Mouse (Mus musculus) ovary, adult 2 months (tissue): ENCODE measurements around the gene Ccdc186. TPM values are rescaled to one million over a fixed set of nuclear protein-coding genes. Genes with fewer than 3 reads are reported as not detected.

Source experiments
- polyA plus RNA-seq: library from polyadenylated mRNA; depleted of rRNA; stranded (reverse); fragments of >200 nt; gene quantifications from 2 replicates; pipeline ENCODE4 v1.2.3, GENCODE M21; 2012; rRNA removed

The Ccdc186 gene
- 2.5 and 2.6 TPM in 2 replicates for polyA plus RNA-seq

DNA sequence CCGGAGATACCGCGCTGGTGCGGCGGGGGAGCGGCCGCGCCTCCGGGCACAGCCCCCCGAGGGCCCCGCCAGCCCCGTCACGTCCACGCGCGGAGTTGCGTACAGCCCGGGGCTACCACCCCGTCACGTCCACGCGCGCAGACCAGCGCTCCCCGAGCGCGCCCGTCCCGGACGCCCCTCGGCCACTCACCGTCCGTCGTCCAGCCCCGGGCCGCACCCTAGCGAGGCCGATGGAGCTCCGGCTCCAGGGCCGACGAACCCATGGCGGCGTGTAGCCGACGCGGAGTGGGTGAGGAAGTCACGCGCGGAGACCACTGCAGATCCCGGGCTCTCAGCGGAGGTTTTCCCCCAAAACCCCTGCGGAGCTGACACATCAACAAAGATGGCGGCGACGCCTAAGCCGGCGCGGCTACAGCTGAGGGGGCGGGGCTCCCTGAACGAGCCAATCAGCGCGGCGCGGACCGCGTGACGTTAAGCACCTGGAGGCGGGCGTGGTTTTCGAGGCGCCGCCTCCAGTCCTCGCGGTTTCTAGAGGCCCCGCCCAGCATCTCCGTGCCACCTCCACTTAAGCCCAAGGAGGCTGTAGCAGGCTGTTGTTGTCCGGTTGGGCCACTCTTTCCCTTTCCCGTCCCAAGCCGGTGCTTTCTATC lies at the start of gene Ccdc186:
Ccdc186 (minus strand) TSS at position 393 of the 650 bp plus-strand sequence.

DNA sequence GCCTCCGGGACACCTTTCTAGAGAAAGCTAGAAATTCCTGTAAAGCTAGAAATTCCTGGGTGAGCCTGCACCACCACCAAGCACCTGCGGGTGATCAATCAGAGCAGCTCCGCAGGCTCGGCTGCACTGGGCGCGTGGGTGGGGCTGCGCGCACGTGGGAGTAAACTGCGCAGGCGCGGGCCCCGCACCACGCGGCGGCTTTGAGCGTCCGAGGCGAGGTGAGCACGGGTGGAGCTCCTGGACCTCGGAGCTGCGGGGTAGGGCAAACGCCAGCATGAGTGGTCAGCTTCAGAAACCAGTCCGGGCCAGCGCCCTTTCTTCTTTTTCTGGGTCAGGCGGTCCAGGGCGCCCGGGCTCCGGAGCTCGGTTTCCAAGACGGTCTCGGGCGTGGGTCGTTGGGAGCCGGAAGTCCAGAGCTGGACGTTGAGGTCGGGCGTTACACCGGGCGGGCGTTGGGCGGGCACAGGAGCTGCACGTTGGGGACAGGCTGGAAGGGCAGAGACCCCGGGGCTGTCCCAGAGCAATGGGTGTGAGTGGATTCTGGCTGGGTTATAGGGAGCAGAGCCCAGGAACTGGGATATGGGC lies 4.1 kb upstream of the Ccdc186 start, which contains the start of gene Tdrd1:
Tdrd1 (plus strand) TSS at position 163 of the 585 bp plus-strand sequence.

Other genes starting within 250 kb of the Ccdc186 start
- gene Adrb1, start 100.0 kb downstream of the Ccdc186 start, polyA plus RNA-seq = 4.4 and 5.6 TPM in 2 replicates
- 1.9 and 2.0 TPM in 2 replicates for gene Tdrd1, start 4.0 kb upstream of the Ccdc186 start, polyA plus RNA-seq
- 4.7 and 5.2 TPM in 2 replicates for gene Vwa2, start 52.1 kb upstream of the Ccdc186 start, polyA plus RNA-seq
- 17.3 and 17.9 TPM in 2 replicates for gene Afap1l2, start 186.0 kb upstream of the Ccdc186 start, polyA plus RNA-seq